Mouse (Mus musculus): ENCODE results near the gene Traf4. TPM values are rescaled to one million over a fixed set of nuclear protein-coding genes. Genes with fewer than 3 reads are reported as not detected.
A peak's percentile ranks its signal among the peaks of the same experiment; 100 is the strongest.
"Not testable (repeated sequence)": the region's sequence is repeated elsewhere in the genome, so short reads cannot be mapped to it uniquely, and the experiment has no call there.

Gene Traf4
- polyA plus RNA-seq, 1 experiment: not detected

DNA sequence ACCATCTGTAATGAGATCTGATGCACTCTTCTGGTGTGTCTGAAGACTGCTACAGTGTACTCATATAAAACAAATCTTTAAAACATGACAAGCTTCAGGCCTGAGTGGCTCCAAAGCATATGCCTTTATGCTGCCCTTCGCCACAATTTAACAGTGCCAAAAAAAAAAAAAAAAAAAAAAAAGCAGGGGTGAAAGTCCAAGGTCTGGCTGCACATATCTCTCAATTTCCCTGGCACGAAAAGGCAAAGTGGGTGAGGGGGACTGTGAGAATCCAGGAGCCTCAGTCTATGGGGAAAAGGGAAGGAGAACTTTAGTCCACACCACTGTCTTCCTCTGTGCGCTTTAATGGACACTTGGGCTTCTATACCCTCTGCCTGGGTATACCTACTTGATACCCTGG is 37.0 kb upstream of the Traf4 start:
- WGBS: 96% methylated on average over 3 of the region's 3 CpGs
- TF ChIP-seq CTCF (IDR thresholded peaks at IDR 0.05; ENCODE audit: insufficient read depth, low read depth, low read length): no peak
- TF ChIP-seq POLR2A (IDR thresholded peaks at IDR 0.05; ENCODE audit: insufficient read depth, low read depth, low read length): no peak
- Histone ChIP-seq H3K4me3 (ENCODE audit: insufficient read depth, low read depth, low read length) (no peak overlapping the region), H3K27ac (ENCODE audit: insufficient read depth, low read depth, low read length) (no peak overlapping the region), H3K4me1 (ENCODE audit: control insufficient read depth, insufficient read depth, low read length) (peaks cover 15% of the 10 kb centered on the region)

DNA sequence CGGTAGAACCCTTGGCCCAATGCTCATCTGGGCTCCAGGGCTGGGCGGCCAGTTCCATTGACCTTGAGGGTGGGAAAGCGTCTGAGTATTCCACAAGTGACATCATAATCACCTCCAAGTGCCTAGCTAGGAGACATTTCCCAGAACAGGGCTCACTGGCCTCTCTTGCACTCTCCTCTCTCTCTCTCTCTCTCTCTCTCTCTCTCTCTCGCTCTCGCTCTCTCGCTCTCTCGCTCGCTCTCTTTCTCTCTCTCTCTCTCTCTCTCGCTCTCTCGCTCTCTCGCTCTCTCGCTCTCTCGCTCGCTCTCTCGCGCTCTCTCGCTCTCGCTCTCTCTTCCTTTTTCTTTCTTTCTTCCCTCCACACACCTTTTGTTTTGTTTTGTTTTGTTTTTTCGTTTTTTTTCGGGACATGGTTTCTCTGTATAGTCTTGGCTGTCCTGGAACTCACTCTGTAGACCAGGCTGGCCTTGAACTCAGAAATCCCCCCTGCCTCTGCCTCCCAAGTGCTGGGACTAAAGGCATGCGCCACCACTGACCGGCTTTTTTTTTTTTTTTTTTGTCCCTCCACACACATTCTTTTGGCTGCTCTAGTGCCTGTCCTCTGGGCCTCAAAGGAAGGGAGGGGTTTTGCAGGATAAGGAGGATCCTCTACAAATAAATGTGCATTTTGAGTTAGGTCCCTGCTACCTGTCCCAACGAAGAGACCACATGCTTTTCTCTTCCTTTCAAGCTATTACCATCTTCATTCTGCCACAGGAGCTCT is 29.9 kb upstream of the Traf4 start:
- Histone ChIP-seq H3K4me3 (ENCODE audit: insufficient read depth, low read depth, low read length) (peak overlapping the region; percentile 45), H3K27ac (ENCODE audit: insufficient read depth, low read depth, low read length) (no peak overlapping the region), H3K4me1 (ENCODE audit: control insufficient read depth, insufficient read depth, low read length) (peaks cover 12% of the 10 kb centered on the region; the same call in 1 of the 2 replicates)
- TF ChIP-seq POLR2A (IDR thresholded peaks at IDR 0.05; ENCODE audit: insufficient read depth, low read depth, low read length): no peak
- no peak for TF ChIP-seq CTCF (IDR thresholded peaks at IDR 0.05; ENCODE audit: insufficient read depth, low read depth, low read length)
- WGBS: 63% methylated on average over 23 of the region's 23 CpGs

DNA sequence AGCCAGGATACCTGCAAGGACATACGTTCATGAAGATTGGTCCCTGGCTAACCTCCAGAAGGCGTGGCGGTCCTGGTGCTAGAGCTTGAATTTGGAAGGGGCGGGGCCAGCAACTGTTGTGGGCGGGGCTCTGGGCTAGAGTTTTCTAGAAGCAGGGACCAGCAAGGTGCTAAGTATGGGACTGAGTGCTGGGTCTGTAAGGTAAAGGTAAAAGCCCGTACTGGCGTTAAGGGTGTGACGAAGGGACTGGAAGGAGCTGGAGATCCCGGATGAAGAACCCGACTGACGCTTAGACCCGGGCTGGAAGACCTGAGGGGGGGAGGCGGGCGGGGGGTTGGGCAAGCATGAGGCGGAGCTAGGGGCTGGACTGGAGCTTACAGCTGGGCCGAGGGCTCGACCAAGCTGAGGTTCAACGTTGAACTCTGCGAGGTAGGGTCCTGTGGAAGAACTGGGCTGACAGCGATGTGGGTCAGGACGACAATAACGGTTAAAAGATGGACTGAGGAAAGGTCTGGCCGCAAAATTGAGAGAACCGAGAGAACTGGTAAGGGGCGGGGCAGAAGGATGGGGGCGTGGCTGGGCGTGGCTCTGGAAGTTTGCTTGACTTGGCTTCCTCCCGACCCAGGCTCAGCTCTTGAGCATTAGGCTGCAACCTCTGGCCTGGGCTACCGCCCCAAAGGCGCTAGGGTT is 29.2 kb upstream of the Traf4 start:
- Histone ChIP-seq H3K4me3 (ENCODE audit: insufficient read depth, low read depth, low read length) (peak overlapping the region; percentile 45), H3K27ac (ENCODE audit: insufficient read depth, low read depth, low read length) (0 out of 2 replicates have a peak overlapping the region, but pooled peaks have one; percentile 36), H3K4me1 (ENCODE audit: control insufficient read depth, insufficient read depth, low read length) (peaks cover 14% of the 10 kb centered on the region)
- TF ChIP-seq POLR2A (IDR thresholded peaks at IDR 0.05; ENCODE audit: insufficient read depth, low read depth, low read length): no peak
- no peak for TF ChIP-seq CTCF (IDR thresholded peaks at IDR 0.05; ENCODE audit: insufficient read depth, low read depth, low read length)
- WGBS: 12% methylated on average over 30 of the region's 30 CpGs

DNA sequence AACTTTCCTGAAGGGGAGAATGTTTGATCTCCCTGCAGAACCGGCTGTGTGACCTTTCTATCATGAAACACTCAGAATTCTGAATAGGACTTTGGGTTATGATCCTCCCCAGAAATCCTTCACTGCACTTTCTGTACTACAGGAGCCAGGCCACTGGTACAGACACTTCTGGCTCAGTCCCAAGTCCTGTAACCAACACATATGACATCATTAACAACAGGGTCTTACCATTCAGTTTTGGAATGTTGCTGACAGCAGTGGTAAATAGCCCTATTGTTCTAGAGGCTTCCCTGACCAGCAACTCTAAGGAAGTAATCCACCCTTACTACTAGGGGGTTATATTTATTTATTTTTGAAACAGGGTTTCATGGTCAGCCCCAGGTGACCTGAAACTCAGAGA is 27.7 kb upstream of the Traf4 start, which contains the start of gene Proca1:
Gene Proca1, plus strand, starts transcription at position 280 of the 400 bp plus-strand sequence.
- WGBS: 74% methylated on average over 1 of the region's 1 CpGs
- no peak for TF ChIP-seq POLR2A (IDR thresholded peaks at IDR 0.05; ENCODE audit: insufficient read depth, low read depth, low read length)
- TF ChIP-seq CTCF (IDR thresholded peaks at IDR 0.05; ENCODE audit: insufficient read depth, low read depth, low read length): no peak

DNA sequence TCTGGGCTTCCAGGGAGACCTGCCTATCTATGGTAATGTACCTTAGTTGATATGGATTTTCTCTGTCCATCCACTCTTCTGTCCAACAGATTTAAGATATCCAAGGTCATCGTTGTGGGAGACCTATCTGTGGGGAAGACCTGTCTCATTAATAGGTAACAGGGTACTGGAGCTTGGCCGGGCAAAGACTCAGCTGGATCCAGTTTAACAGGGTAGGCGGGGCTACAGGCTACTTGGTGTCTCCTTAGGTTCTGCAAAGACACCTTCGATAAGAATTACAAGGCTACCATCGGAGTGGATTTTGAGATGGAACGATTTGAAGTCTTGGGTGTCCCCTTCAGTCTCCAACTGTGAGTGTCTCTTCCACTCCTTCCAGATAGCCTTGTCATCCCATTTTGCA is 24.7 kb upstream of the Traf4 start:
- 72% methylated on average over 6 of the region's 6 CpGs for WGBS
- TF ChIP-seq CTCF (IDR thresholded peaks at IDR 0.05; ENCODE audit: insufficient read depth, low read depth, low read length): no peak
- TF ChIP-seq POLR2A (IDR thresholded peaks at IDR 0.05; ENCODE audit: insufficient read depth, low read depth, low read length): no peak
- Histone ChIP-seq H3K4me1 (ENCODE audit: control insufficient read depth, insufficient read depth, low read length) (peaks cover 15% of the 10 kb centered on the region), H3K27ac (ENCODE audit: insufficient read depth, low read depth, low read length) (0 out of 2 replicates have a peak overlapping the region, but pooled peaks have one; percentile 73), H3K4me3 (ENCODE audit: insufficient read depth, low read depth, low read length) (peak overlapping the region; percentile 83; the same call in 1 of the 2 replicates)

More for the DNA sequence above, 27.7 kb upstream of the Traf4 start, which contains the start of gene Proca1:
- Histone ChIP-seq H3K4me3 (ENCODE audit: insufficient read depth, low read depth, low read length) (no peak within 1 kb of the TSS), H3K4me1 (ENCODE audit: control insufficient read depth, insufficient read depth, low read length) (peaks cover 19% of the 10 kb centered on the region), H3K27ac (ENCODE audit: insufficient read depth, low read depth, low read length) (no peak within 1 kb of the TSS)

DNA sequence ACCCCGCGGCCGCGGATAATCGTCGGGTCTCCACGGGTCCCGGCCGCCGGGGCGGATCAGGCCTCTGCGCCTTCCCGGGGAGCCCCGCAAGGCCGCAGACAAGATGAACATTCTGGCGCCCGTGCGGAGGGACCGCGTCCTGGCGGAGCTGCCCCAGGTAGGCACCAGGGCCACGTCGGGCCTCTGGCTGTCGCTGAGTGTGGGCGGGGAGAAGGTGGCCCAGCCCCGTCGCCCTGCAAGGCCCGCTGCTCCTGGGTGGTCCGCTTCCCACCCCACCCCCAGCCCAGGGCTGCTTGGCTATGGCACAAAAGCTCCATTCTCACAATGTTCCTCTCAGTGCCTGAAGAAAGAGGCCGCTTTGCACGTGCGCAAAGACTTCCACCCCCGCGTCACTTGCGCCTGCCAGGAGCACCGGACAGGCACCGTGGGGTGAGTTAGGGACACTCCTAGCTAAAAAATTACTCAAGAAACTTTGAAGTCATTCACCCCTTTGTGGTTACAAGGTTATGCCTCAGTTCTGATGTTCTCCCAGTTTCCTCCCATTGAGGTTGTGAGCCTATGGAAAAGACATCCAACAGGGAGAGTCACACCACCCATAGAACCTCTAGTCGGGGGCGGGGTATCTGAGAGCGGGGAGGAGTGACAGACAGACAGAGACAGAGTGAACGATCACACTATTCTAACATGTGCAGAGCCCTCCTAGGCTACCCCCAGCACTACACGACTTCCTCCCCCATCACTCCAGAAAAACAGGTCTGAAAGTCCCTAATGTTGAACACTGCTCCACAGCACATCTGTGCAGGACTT is 24.0 kb upstream of the Traf4 start:
- peak overlapping the region; percentile 83 for H3K4me3 ChIP-seq (ENCODE audit: insufficient read depth, low read depth, low read length)
- WGBS: 1% methylated on average over 42 of the region's 42 CpGs
- TF ChIP-seq POLR2A (IDR thresholded peaks at IDR 0.05; ENCODE audit: insufficient read depth, low read depth, low read length) (no peak), CTCF (IDR thresholded peaks at IDR 0.05; ENCODE audit: insufficient read depth, low read depth, low read length) (no peak)
- peaks cover 9% of the 10 kb centered on the region for H3K4me1 ChIP-seq (ENCODE audit: control insufficient read depth, insufficient read depth, low read length)
- H3K27ac ChIP-seq (ENCODE audit: insufficient read depth, low read depth, low read length): peak overlapping the region; percentile 73

DNA sequence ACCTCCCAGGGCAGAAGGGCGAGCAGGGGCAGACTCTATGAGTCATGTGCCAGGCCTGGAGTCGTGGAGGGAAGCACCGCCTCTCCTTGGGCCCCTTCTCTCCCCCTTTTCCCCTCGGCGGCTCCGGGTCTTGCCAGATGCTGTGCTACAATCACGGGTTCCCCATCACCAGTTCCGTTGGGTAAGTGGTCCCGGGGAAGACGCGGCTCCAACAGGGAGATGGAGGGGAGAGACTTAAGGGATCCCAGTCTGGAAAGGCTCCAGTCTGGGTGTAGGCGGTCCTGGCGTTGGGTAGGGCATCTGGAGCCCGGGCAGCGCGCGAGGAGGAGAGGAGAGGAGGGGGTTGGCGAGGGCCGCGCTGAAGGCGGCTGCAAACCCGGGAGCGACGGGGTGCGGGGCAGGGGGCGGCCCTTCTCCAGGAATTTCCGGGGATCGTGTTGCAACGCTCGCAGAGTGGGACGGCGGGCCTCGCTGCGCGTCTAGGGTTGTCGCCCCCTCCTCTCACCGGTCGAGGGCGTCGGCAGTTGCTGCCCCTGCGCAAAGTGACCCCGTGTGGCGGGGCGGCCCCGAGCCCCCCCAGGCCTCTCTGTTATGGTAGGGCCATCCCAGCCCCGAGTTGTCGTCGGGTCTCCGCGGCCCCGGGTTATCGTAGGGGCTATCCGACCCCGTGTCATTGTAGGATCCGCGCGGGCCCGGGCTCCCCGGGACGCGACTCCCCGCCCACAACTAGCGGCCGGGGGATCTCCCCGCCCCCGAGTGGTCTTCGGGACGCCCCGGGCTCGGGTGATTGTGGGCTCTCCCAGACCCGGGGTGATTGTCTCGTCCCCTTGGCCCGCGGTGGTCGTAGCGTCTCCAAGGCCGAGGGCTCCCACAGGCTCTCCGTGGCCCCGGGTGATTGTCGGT is 23.2 kb upstream of the Traf4 start, which contains the start of gene Rab34:
Gene Rab34, plus strand, starts transcription at position 100 of the 903 bp plus-strand sequence.
- under 1% methylated on average over 79 of the region's 80 CpGs for WGBS
- H3K4me1 ChIP-seq (ENCODE audit: control insufficient read depth, insufficient read depth, low read length): peaks cover 7% of the 10 kb centered on the region; the same call in 1 of the 2 replicates
- peak within 1 kb of the TSS; percentile 90 for H3K27ac ChIP-seq (ENCODE audit: insufficient read depth, low read depth, low read length)
- TF ChIP-seq POLR2A (IDR thresholded peaks at IDR 0.05; ENCODE audit: insufficient read depth, low read depth, low read length) (peak; percentile 64), CTCF (IDR thresholded peaks at IDR 0.05; ENCODE audit: insufficient read depth, low read depth, low read length) (no peak)
- H3K4me3 ChIP-seq (ENCODE audit: insufficient read depth, low read depth, low read length): peak within 1 kb of the TSS; percentile 83

DNA sequence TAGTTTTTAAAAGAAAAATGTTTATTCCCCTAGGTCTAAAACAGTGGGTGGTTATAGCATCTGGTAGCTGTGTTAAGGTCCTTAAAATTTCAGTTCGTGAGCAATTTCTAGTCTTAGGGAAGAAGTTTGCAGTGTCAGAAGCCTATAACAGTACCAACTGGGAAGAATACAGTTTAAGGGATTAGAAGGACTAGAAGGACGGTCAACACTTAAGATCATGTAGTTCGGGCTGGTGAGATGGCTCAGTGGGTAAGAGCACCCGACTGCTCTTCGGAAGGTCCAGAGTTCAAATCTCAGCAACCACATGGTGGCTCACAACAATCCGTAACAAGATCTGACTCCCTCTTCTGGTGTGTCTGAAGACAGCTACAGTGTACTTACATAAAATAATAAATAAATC is 19.3 kb upstream of the Traf4 start:
- H3K27ac ChIP-seq (ENCODE audit: insufficient read depth, low read depth, low read length); H3K4me1 ChIP-seq (ENCODE audit: control insufficient read depth, insufficient read depth, low read length); H3K4me3 ChIP-seq (ENCODE audit: insufficient read depth, low read depth, low read length): not testable (repeated sequence)
- WGBS: 87% methylated on average over 6 of the region's 6 CpGs
